Mouse (Mus musculus) lung, postnatal 25 days (tissue): ENCODE measurements around the gene Bdnf.

Experiments used
- DNase-seq: peaks from one replicate; pipeline ENCODE4 v3.0.0; 2022; ENCODE audit warnings: low spot score

Gene Bdnf

GRCm38 (mm10) chr2:109706524-109706923 is 32.0 kb downstream of the Bdnf start:
- no peak for DNase-seq

DNA sequence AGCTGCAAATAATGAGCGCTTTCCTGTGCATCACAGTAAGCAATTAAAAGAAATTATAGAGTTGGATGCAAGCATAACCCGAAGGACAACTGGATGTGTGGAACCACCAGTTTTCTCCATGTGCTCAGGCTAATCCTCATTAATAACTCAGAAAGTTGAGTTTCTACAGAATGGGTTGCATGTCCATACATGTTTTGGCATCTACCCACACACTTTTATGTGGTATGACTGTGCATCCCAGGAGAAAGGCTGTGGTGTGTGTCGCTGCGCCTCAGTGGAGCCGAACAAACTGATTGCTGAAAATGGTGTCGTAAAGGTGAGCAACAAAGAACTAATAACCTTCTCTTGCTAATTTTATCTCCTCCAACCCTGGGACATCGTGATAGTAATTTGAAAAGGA is 34.8 kb downstream of the Bdnf start:
- DNase-seq, result no peak

GRCm38 (mm10) chr2:109711049-109711448 is 36.5 kb downstream of the Bdnf start:
- no peak for DNase-seq

GRCm38 (mm10) chr2:109725261-109725660 is 50.8 kb downstream of the Bdnf start:
- DNase-seq, result peak; percentile 58

DNA sequence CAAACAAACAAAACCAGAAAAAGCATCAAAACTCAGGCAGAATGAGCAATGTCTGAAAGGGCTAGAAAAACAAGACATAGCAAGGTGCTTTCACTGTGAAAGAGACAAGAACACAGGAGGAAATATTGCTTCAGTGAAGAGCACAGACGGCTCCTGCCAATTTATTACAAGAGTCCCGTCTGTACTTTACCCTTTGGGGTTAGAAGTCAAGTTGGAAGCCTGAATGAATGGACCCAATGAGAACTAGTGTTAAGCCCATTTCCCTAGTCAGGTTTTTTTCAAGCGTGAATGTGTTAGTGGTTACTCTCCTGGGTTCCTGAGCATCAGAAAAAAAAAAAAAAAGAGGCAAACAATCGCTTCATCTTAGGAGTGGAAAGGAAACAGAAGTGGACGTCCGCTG is 51.3 kb downstream of the Bdnf start:
- no peak for DNase-seq

- DNase-seq, result no peak
Measured at GRCm38 (mm10) chr2:109729221-109729620, 54.7 kb downstream of the Bdnf start.

GRCm38 (mm10) chr2:109733201-109734039 is 58.9 kb downstream of the Bdnf start:
- DNase-seq, result no peak

GRCm38 (mm10) chr2:109734228-109734627 is 59.7 kb downstream of the Bdnf start:
- no peak for DNase-seq

DNA sequence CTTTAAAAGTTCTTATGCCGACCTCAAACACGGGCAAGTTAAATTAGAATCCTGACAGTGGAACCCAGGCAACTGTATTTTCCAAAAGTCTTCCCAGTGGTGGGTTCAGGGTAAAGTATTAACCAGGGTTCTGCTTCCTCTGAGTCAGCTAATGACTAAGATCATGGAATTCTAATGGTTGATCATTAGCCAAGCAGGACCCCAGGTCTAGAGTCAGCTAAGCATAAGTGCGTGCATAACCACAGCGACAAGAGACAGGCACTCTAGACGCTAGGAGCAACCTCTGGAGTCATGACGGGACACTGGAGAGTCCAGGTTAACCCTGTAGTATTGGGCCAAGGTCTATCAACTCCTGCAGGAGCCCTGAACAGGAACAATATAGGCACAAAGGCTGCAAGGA is 60.2 kb downstream of the Bdnf start:
- DNase-seq, result no peak

DNA sequence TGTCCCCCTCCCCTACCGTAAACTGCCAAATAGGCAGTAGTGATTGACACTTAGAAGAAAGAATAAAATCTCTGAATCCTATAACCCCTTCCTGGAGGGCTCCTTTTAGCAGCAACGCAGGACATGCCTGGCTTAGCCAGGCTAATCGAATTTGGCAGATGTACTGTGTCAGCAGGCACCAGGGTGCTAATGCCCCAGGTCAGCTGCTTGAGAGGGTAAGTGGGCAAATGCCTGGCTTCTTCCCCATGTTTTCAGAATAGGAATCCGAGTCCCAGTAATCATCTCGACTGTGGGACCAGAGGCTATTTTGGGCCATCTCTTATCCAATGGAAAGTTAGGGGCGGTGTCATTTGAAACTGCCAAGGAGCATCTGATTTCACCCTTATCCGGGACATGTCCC is 60.8 kb downstream of the Bdnf start:
- no peak for DNase-seq

GRCm38 (mm10) chr2:109736306-109736705 is 61.8 kb downstream of the Bdnf start:
- no peak for DNase-seq

DNA sequence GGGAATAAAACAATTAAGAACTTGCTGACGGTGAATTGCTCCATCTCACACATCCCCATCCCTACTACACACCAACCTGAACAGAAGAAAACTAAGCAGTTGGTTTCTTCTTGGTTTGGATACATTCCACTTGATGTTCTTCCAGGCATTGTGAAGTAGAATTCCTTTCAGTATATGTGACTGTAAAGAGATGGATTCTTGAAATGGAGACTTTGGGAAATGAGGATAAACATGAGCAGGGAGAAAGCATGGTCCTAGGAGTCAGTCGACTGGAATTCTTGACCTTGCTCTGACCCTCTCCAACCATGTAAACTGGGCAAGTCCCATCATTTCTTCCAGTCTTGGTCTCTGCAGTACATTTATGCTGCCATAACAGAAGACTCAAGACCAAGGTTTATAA is 63.8 kb downstream of the Bdnf start:
- no peak for DNase-seq

DNA sequence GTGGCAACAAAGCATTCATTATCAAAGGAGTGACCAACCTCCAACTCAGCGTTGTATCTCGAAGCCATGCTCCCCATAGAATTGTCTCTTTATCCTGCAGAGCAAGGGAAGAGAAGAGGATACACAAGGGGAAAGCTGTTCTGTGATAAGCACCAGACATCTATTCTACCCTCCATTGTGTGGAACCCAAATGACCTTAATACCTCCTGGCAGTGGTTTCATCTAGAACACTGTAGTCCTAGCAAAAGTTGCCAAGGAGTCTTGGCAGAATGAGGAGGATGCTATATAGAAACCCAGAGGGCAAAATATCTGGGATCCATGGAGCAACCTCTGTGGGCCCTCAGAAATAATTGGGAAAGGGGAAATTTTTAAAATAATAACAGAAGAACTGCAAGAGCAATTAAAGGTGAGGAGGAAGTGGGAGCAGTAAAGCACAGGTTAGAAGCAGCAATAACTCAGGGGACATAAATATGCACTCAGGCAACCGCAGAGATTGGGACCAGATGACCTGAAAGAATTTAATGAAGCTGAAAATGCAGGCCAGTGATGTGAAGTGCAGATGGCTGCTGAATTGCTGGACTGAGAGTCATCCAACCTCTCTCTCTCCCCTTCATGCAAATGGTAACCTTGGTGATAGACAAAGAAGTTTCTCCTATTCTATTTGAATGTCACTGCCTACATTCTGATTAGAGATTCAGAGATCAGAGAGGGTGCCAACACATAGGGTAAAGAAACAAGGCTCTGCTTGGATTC is 68.9 kb downstream of the Bdnf start:
- no peak for DNase-seq

DNA sequence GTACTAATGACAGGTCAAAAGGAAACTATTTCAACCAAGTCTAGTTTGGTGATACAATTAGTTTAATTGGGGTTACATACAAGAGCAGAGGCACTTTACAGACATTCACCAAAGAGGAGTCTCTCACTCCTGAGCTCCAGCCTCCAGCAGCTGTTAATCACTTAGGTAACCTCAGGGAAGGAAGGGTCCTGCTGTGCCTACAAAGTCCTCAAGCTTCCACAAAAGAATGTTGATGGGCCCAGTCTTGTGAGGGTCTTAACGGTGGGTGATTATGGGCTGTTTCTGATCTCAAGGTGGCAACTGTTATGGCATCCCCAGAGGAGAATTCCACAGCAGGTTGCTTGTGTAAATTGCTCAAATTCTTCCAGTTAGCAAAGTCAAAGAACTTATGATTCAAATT is 71.7 kb downstream of the Bdnf start:
- DNase-seq, result no peak

GRCm38 (mm10) chr2:109748412-109748811 is 73.9 kb downstream of the Bdnf start:
- DNase-seq, result no peak

GRCm38 (mm10) chr2:109748815-109749214 is 74.3 kb downstream of the Bdnf start:
- no peak for DNase-seq

- no peak for DNase-seq
Measured at GRCm38 (mm10) chr2:109749964-109750363, 75.5 kb downstream of the Bdnf start.

DNA sequence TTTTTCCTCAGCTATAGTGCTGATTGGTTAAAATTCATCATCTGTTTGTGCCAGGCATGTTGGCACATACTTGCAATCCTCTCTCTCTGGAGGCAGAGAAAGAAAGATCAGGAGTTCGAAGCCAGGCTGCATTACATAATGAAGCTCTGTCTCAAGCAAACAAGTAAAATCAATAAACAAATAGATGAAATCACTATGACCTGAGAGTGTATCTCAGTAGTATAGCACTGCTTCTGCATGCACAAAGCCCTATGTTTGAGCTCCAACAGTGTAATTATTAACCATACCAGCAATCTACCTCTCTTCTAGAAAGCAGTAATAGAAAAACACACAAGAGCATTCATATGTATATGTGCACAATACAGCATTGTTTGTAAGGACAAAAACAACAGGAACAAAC is 76.0 kb downstream of the Bdnf start:
- no peak for DNase-seq

DNA sequence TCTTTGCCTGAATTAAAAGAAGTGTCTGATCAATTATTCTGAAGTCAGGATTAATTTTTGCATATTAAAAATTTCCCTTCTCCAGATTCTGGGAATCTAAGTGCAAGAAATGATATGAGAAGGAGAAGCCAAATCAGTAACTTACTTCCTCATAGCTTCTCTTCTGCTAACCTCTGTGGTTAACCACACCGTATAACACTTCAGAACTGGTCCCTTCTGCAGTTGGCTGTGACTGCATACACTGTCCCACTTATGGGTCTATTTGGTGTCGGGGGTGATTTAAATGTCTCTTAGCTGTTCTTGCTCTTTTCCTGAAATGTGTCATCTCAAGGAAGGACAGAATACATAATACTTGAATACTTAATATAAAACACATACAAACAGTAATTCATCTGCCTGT is 81.8 kb downstream of the Bdnf start:
- DNase-seq, result no peak

DNA sequence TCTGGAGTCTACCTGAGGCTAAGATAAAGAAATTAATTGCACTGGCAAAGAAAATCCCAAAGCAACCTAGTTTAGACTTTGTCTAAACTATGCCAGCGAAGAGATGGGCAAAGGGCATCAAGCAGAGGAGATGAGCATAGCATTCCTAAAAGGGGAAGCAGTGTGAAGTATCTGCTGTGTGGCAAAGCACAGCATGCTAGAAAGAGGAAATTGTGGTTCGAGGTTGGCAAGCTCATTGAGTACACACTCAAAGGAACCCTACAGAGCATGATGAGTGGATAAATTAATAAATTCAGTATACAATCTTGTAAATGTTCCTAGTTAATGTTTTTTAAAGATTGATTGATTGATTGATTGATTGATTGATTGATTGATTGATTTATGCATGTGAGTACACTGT is 92.3 kb downstream of the Bdnf start:
- no peak for DNase-seq

GRCm38 (mm10) chr2:109768814-109769213 is 94.3 kb downstream of the Bdnf start:
- no peak for DNase-seq

DNA sequence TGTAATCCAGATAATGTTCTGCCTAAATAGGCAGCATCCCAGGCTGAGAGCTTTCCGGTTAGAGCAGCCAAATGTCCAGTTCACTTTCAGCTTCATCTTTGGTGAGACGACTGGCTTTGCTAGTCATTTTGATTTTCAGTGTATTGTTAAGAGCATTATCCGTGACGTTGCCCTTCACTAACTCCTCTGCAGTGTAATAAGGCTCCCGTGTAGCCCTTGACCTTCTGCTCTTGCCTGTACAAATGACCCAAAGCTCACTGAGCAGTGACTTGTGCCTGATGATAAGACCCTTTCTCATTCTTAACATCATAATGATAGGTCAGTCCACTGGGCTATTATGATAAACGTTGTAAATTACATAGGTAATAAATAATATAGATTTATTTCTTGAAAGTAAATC is 101.9 kb downstream of the Bdnf start:
- DNase-seq, result no peak
